Mouse (Mus musculus) B cell, adult (primary cell): ENCODE results near the gene Klhl29. TPM values are rescaled to one million over a fixed set of nuclear protein-coding genes. Genes with fewer than 3 reads are reported as not detected.

ENCODE experiments used
- total RNA-seq: library from RNA; stranded (reverse); gene quantifications from 4 replicates; pipeline ENCODE4 v1.2.4, GENCODE M21; 2023; ENCODE audit not compliant: inconsistent age

Klhl29 gene
- not detected in 4 replicates for total RNA-seq

GRCm38 (mm10) chr12:5375616-5376461, at the start of gene Klhl29:
Klhl29 (minus strand) TSS chr12:5375682.

